Mouse (Mus musculus): ENCODE data around the gene Fam189a1.

Gene Fam189a1

GRCm38 (mm10) chr7:65156514-65156911, at the start of gene Fam189a1:
TSS of gene Fam189a1 (minus strand) at chr7:65156570.
- DNase-seq (ENCODE audit: low spot score in 2 of 2), result peak in 1 of 2 experiments; percentile 44

GRCm38 (mm10) chr7:65206021-65206420, 49.7 kb upstream of the Fam189a1 start:
- no peak for DNase-seq (ENCODE audit: low spot score in 2 of 2)

GRCm38 (mm10) chr7:65202719-65203118, 46.3 kb upstream of the Fam189a1 start:
- no peak for DNase-seq (ENCODE audit: low spot score in 2 of 2)

GRCm38 (mm10) chr7:65180694-65181093, 24.3 kb upstream of the Fam189a1 start:
- DNase-seq (ENCODE audit: low spot score in 2 of 2), result no peak

- DNase-seq (ENCODE audit: low spot score in 2 of 2), result no peak
These were observed 14.4 kb upstream of the Fam189a1 start for GRCm38 (mm10) chr7:65170762-65171161.

GRCm38 (mm10) chr7:65157031-65158025, 958 bp upstream of the Fam189a1 start:
- no peak for DNase-seq (ENCODE audit: low spot score in 2 of 2)

GRCm38 (mm10) chr7:65155628-65156513, 499 bp downstream of the Fam189a1 start:
- DNase-seq (ENCODE audit: low spot score in 2 of 2), result peak in 1 of 2 experiments; percentile 58

- DNase-seq (ENCODE audit: low spot score in 2 of 2), result peak in 1 of 2 experiments; percentile 34
These were observed 1.8 kb downstream of the Fam189a1 start for GRCm38 (mm10) chr7:65154576-65154975.

- DNase-seq (ENCODE audit: low spot score in 2 of 2), result no peak
These were observed 2.5 kb downstream of the Fam189a1 start for GRCm38 (mm10) chr7:65153846-65154245.

GRCm38 (mm10) chr7:65151526-65151925, 4.8 kb downstream of the Fam189a1 start:
- no peak for DNase-seq (ENCODE audit: low spot score in 2 of 2)

GRCm38 (mm10) chr7:65149040-65149439, 7.3 kb downstream of the Fam189a1 start:
- no peak for DNase-seq (ENCODE audit: low spot score in 2 of 2)

- no peak for DNase-seq (ENCODE audit: low spot score in 2 of 2)
These were observed 11.5 kb downstream of the Fam189a1 start for GRCm38 (mm10) chr7:65144881-65145280.

- no peak for DNase-seq (ENCODE audit: low spot score in 2 of 2)
These were observed 14.3 kb downstream of the Fam189a1 start for GRCm38 (mm10) chr7:65141907-65142698.

- no peak for DNase-seq (ENCODE audit: low spot score in 2 of 2)
These were observed 15.5 kb downstream of the Fam189a1 start for GRCm38 (mm10) chr7:65140832-65141231.

GRCm38 (mm10) chr7:65140099-65140498, 16.3 kb downstream of the Fam189a1 start:
- DNase-seq (ENCODE audit: low spot score in 2 of 2), result no peak

GRCm38 (mm10) chr7:65123766-65124165, 32.6 kb downstream of the Fam189a1 start:
- no peak for DNase-seq (ENCODE audit: low spot score in 2 of 2)

- DNase-seq (ENCODE audit: low spot score in 2 of 2), result no peak
These were observed 39.5 kb downstream of the Fam189a1 start for GRCm38 (mm10) chr7:65116903-65117302.

- DNase-seq (ENCODE audit: low spot score in 2 of 2), result no peak
These were observed 41.0 kb downstream of the Fam189a1 start for GRCm38 (mm10) chr7:65115366-65115765.

- peak in 1 of 2 experiments; percentile 47 for DNase-seq (ENCODE audit: low spot score in 2 of 2)
These were observed 44.7 kb downstream of the Fam189a1 start for GRCm38 (mm10) chr7:65111664-65112063.

GRCm38 (mm10) chr7:65105566-65105965, 50.8 kb downstream of the Fam189a1 start:
- DNase-seq (ENCODE audit: low spot score in 2 of 2), result no peak

GRCm38 (mm10) chr7:65105097-65105467, 51.3 kb downstream of the Fam189a1 start:
- no peak for DNase-seq (ENCODE audit: low spot score in 2 of 2)

All from frontal cortex, postnatal 10 days (tissue).